Mouse (Mus musculus): ENCODE data around the gene Ciart. TPM values are rescaled to one million over a fixed set of nuclear protein-coding genes. Genes with fewer than 3 reads are reported as not detected.

The Ciart gene
- polyA plus RNA-seq (2014; fragmentation: Nextera tagmentation; extraction: Ambion mirVana), result 4.0 and 5.3 TPM in 2 replicates

DNA sequence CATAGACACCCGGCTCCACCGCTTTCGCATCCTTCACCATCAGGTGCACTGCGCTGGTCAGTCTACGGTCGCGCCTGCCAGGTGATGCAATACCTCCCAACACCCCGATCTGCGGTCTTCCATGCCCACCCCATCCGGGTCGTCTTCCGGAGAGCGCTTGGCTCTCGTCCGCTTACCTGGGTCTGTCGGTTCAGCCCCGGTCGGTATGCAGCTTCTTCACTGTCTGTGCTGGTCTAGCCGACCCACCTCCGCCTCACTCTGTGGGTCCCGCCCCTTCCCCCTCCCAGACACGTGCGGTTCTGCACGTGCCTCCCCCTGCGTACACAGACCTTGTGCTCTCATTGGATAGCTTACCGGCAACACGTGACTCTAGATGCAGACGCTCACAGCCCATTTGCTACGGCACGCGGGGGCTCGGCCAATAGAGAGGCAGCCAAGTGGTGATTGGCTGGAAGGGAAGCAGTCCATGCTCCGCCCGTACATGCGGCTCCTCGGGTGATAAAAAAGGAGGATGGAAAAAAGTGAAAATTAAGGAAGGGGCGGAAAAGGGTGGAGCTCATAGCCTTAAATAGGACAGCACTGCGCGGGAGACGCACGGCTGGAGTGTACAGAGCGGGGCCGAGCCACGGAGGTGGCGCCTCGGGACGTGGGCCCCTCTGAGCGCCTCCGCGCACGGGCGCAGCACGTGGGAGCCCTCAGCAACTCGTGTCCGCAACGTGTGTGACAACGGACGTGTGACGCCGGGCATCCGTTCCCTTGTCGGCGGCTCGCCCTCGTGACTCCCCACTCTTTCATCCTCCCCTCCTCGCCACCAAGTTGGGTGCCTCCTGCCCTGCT, at the start of gene Ciart:
TSS of gene Ciart (minus strand) at position 273 of the 837 bp plus-strand sequence.
- H3K36me3 ChIP-seq (ENCODE audit: control insufficient read depth, insufficient read depth, low read length), result no peaks in the 10 kb centered on the region; the same call in 1 of the 2 replicates
- peaks cover 3% of the 10 kb centered on the region; the same call in 1 of the 2 replicates for H3K27me3 ChIP-seq (ENCODE audit: control insufficient read depth, insufficient read depth, low read length)
- H3K4me1 ChIP-seq (ENCODE audit: control insufficient read depth, insufficient read depth, low read length), result peaks cover 4% of the 10 kb centered on the region; the same call in 1 of the 2 replicates
- ATAC-seq (ENCODE audit: low FRiP score, low TSS enrichment), result peak; percentile 99
- H3K9ac ChIP-seq (ENCODE audit: low read depth, low read length), result peak within 1 kb of the TSS; percentile 58
- under 1% methylated on average over 64 of the region's 66 CpGs for WGBS
- peak within 1 kb of the TSS; percentile 98 for H3K4me2 ChIP-seq (replicated peaks; ENCODE audit: low read depth, low read length)
- H3K4me3 ChIP-seq (ENCODE audit: low read length), result peak within 1 kb of the TSS; percentile 50
- no peak within 1 kb of the TSS for H3K27ac ChIP-seq (ENCODE audit: low read depth, low read length)
- H3K9me3 ChIP-seq (ENCODE audit: control insufficient read depth, low read length), result no peaks in the 10 kb centered on the region

GRCm38 (mm10) chr3:95931471-95931870, 49.4 kb upstream of the Ciart start:
- H3K27ac ChIP-seq (ENCODE audit: low read depth, low read length), result no peak overlapping the region
- H3K9me3 ChIP-seq (ENCODE audit: control insufficient read depth, low read length), result no peaks in the 10 kb centered on the region
- H3K4me3 ChIP-seq (ENCODE audit: low read length), result no peak overlapping the region
- H3K4me1 ChIP-seq (ENCODE audit: control insufficient read depth, insufficient read depth, low read length), result 0 out of 2 replicates have a peak, but pooled peaks cover 7% of the 10 kb centered on the region
- ATAC-seq (ENCODE audit: low FRiP score, low TSS enrichment), result no peak
- H3K36me3 ChIP-seq (ENCODE audit: control insufficient read depth, insufficient read depth, low read length), result peaks cover 23% of the 10 kb centered on the region
- 94% methylated on average over 1 of the region's 1 CpGs for WGBS
- 0 out of 2 replicates have a peak overlapping the region, but pooled peaks have one; percentile 5 for H3K4me2 ChIP-seq (replicated peaks; ENCODE audit: low read depth, low read length)
- H3K27me3 ChIP-seq (ENCODE audit: control insufficient read depth, insufficient read depth, low read length), result no peaks in the 10 kb centered on the region
- 0 out of 2 replicates have a peak overlapping the region, but pooled peaks have one; percentile 99 for H3K9ac ChIP-seq (ENCODE audit: low read depth, low read length)

- no peak for ATAC-seq (ENCODE audit: low FRiP score, low TSS enrichment)
These were observed 48.4 kb upstream of the Ciart start for GRCm38 (mm10) chr3:95930471-95930789.

DNA sequence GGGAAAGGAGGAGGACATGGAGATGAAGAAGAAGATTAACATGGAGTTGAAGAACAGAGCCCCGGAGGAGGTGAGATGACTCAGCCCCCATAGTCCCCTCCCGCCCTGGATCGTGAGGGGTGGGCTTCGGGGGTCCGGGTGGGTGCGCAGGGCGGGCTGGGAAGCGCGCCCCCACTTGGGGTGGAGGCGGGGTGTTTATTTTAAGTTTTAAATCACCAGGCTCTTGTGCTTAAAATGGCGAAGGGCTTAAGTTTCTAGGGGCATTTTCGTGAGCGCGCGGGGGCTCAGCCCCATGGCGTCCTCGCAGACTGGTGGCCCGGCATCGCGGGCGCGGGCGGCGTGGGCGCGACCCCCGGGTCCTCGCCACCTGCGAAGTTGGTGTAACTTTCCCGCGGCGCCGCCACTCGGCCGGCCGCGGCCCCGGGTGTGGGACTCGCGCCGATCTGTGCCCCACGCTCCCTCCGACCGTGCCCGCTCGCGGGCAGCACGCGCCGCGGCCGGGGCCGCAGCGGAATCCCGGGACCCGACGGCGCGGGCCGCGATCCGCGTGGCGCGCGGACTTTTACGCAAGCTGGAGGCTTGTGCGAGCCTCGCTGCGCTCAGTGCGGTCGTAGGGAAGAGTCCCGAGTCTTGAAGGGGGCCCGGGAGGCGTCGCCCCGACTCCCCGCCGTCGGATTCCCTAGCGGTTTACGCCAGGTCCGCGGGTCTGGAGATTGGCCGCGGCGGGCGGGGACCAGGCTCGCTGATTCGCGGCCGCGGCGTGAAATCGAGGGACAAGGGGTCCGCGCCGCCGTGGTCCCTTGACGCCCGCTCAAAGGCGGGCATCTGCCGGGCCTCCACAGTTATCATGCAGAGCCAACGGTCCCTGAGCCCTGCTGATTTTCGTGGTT, 47.8 kb upstream of the Ciart start:
- H3K36me3 ChIP-seq (ENCODE audit: control insufficient read depth, insufficient read depth, low read length), result peaks cover 15% of the 10 kb centered on the region
- WGBS, result under 1% methylated on average over 71 of the region's 105 CpGs

More at GRCm38 (mm10) chr3:95930471-95930789, 48.4 kb upstream of the Ciart start:
- peak overlapping the region; percentile 80 for H3K4me3 ChIP-seq (ENCODE audit: low read length)
- peaks cover 20% of the 10 kb centered on the region for H3K36me3 ChIP-seq (ENCODE audit: control insufficient read depth, insufficient read depth, low read length)
- 3% methylated on average over 5 of the region's 5 CpGs for WGBS
- H3K4me2 ChIP-seq (replicated peaks; ENCODE audit: low read depth, low read length), result peak overlapping the region; percentile 74
- H3K27ac ChIP-seq (ENCODE audit: low read depth, low read length), result peak overlapping the region; percentile 92
- peak overlapping the region; percentile 99 for H3K9ac ChIP-seq (ENCODE audit: low read depth, low read length)
- H3K27me3 ChIP-seq (ENCODE audit: control insufficient read depth, insufficient read depth, low read length), result no peaks in the 10 kb centered on the region
- 0 out of 2 replicates have a peak, but pooled peaks cover 7% of the 10 kb centered on the region for H3K4me1 ChIP-seq (ENCODE audit: control insufficient read depth, insufficient read depth, low read length)
- no peaks in the 10 kb centered on the region for H3K9me3 ChIP-seq (ENCODE audit: control insufficient read depth, low read length)

GRCm38 (mm10) chr3:95928658-95929503, 46.8 kb upstream of the Ciart start, which contains the start of gene Anp32e:
Anp32e (plus strand) TSS chr3:95929246.
- Histone ChIP-seq H3K4me1 (ENCODE audit: control insufficient read depth, insufficient read depth, low read length) (0 out of 2 replicates have a peak, but pooled peaks cover 7% of the 10 kb centered on the region), H3K36me3 (ENCODE audit: control insufficient read depth, insufficient read depth, low read length) (peaks cover 5% of the 10 kb centered on the region), H3K4me3 (ENCODE audit: low read length) (peak within 1 kb of the TSS; percentile 80), H3K27ac (ENCODE audit: low read depth, low read length) (peak within 1 kb of the TSS; percentile 92), H3K9me3 (ENCODE audit: control insufficient read depth, low read length) (no peaks in the 10 kb centered on the region), H3K4me2 (replicated peaks; ENCODE audit: low read depth, low read length) (peak within 1 kb of the TSS; percentile 74), H3K9ac (ENCODE audit: low read depth, low read length) (peak within 1 kb of the TSS; percentile 99), H3K27me3 (ENCODE audit: control insufficient read depth, insufficient read depth, low read length) (no peaks in the 10 kb centered on the region)
- peak; percentile 100 for ATAC-seq (ENCODE audit: low FRiP score, low TSS enrichment)
- under 1% methylated on average over 49 of the region's 49 CpGs for WGBS

More for the DNA sequence above, 47.8 kb upstream of the Ciart start:
- Histone ChIP-seq H3K9ac (ENCODE audit: low read depth, low read length) (peak overlapping the region; percentile 99), H3K4me3 (ENCODE audit: low read length) (peak overlapping the region; percentile 80), H3K4me2 (replicated peaks; ENCODE audit: low read depth, low read length) (peak overlapping the region; percentile 74), H3K27ac (ENCODE audit: low read depth, low read length) (peak overlapping the region; percentile 92), H3K27me3 (ENCODE audit: control insufficient read depth, insufficient read depth, low read length) (no peaks in the 10 kb centered on the region), H3K4me1 (ENCODE audit: control insufficient read depth, insufficient read depth, low read length) (0 out of 2 replicates have a peak, but pooled peaks cover 7% of the 10 kb centered on the region), H3K9me3 (ENCODE audit: control insufficient read depth, low read length) (no peaks in the 10 kb centered on the region)
- ATAC-seq (ENCODE audit: low FRiP score, low TSS enrichment), result peak; percentile 23

GRCm38 (mm10) chr3:95928261-95928657, 46.2 kb upstream of the Ciart start:
- H3K4me1 ChIP-seq (ENCODE audit: control insufficient read depth, insufficient read depth, low read length), result 0 out of 2 replicates have a peak, but pooled peaks cover 7% of the 10 kb centered on the region
- H3K36me3 ChIP-seq (ENCODE audit: control insufficient read depth, insufficient read depth, low read length), result no peaks in the 10 kb centered on the region
- H3K27me3 ChIP-seq (ENCODE audit: control insufficient read depth, insufficient read depth, low read length), result no peaks in the 10 kb centered on the region
- 63% methylated on average over 6 of the region's 6 CpGs for WGBS
- peak overlapping the region; percentile 79; the same call in 1 of the 2 replicates for H3K27ac ChIP-seq (ENCODE audit: low read depth, low read length)
- H3K4me3 ChIP-seq (ENCODE audit: low read length), result peak overlapping the region; percentile 80
- peak overlapping the region; percentile 73 for H3K9ac ChIP-seq (ENCODE audit: low read depth, low read length)
- H3K9me3 ChIP-seq (ENCODE audit: control insufficient read depth, low read length), result no peaks in the 10 kb centered on the region
- H3K4me2 ChIP-seq (replicated peaks; ENCODE audit: low read depth, low read length), result peak overlapping the region; percentile 61
- ATAC-seq (ENCODE audit: low FRiP score, low TSS enrichment), result no peak

- no peak overlapping the region for H3K9ac ChIP-seq (ENCODE audit: low read depth, low read length)
- ATAC-seq (ENCODE audit: low FRiP score, low TSS enrichment), result no peak
These were observed 43.0 kb upstream of the Ciart start for GRCm38 (mm10) chr3:95925087-95925486.

GRCm38 (mm10) chr3:95924185-95924584, 42.1 kb upstream of the Ciart start:
- no peak overlapping the region for H3K4me2 ChIP-seq (replicated peaks; ENCODE audit: low read depth, low read length)
- H3K9ac ChIP-seq (ENCODE audit: low read depth, low read length), result no peak overlapping the region
- H3K27me3 ChIP-seq (ENCODE audit: control insufficient read depth, insufficient read depth, low read length), result no peaks in the 10 kb centered on the region
- no peaks in the 10 kb centered on the region for H3K9me3 ChIP-seq (ENCODE audit: control insufficient read depth, low read length)
- H3K4me1 ChIP-seq (ENCODE audit: control insufficient read depth, insufficient read depth, low read length), result no peaks in the 10 kb centered on the region
- no peak for ATAC-seq (ENCODE audit: low FRiP score, low TSS enrichment)
- no peak overlapping the region for H3K4me3 ChIP-seq (ENCODE audit: low read length)
- no peak overlapping the region for H3K27ac ChIP-seq (ENCODE audit: low read depth, low read length)
- WGBS, result 75% methylated on average over 4 of the region's 4 CpGs
- no peaks in the 10 kb centered on the region for H3K36me3 ChIP-seq (ENCODE audit: control insufficient read depth, insufficient read depth, low read length)

More at GRCm38 (mm10) chr3:95925087-95925486, 43.0 kb upstream of the Ciart start:
- Histone ChIP-seq H3K27ac (ENCODE audit: low read depth, low read length) (no peak overlapping the region), H3K4me3 (ENCODE audit: low read length) (no peak overlapping the region), H3K4me2 (replicated peaks; ENCODE audit: low read depth, low read length) (no peak overlapping the region), H3K9me3 (ENCODE audit: control insufficient read depth, low read length) (no peaks in the 10 kb centered on the region), H3K27me3 (ENCODE audit: control insufficient read depth, insufficient read depth, low read length) (no peaks in the 10 kb centered on the region), H3K36me3 (ENCODE audit: control insufficient read depth, insufficient read depth, low read length) (no peaks in the 10 kb centered on the region), H3K4me1 (ENCODE audit: control insufficient read depth, insufficient read depth, low read length) (no peaks in the 10 kb centered on the region)
- WGBS, result 85% methylated on average over 5 of the region's 5 CpGs

Measured in kidney, embryonic 14.5 days (tissue).